Mouse (Mus musculus) testis, postnatal 10 days (tissue): ENCODE measurements around the gene Angptl4.
"Not testable (repeated sequence)": the region's sequence is repeated elsewhere in the genome, so short reads cannot be mapped to it uniquely, and the experiment has no call there.

Experiments
- DNase-seq: peaks from one replicate; pipeline ENCODE4 v3.0.0; 2021; ENCODE audit warnings: low spot score

Angptl4 gene

DNA sequence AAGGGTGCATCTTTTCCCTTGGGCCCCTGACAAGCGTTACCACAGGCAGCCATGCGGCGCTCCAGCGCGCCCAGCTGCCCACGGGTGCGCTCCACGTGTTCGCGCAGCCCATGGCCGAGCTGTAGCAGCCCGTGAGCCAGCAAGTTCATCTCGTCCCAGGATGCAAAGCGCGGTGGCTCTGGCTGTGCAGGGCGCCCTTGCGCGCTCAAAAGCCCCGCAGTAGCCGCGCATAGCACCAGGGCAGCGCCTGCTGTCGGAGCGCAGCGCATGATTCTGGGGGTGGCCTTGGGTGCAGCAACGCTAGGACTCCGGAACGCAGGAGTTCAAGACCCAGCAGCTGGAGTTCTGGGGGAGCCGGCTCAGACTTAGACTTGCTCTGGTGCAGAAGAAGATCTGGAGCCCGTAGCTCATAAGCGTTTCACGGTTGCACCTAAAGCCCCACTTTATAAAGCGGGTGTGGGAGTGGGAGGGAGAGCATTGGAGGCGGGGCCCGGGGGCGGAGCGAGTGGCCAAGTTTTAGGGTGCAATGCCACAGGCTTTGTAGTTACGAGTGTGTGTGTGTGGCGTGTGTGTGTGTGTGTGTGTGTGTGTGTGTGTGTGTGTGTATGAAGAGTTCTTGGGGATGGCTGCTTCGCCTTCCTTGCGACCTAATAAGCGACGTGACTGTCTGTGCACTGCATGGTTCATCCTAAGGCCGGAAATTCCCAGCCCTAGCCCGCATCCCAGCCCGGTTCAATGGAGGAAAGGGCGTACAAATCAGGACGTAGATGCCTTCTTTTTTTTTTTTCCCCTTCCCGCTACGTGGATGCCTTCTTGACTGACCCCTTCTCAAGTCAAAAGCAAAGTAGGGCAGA, at the start of gene Angptl4:
Gene Angptl4, minus strand, starts transcription at position 707 of the 854 bp plus-strand sequence.
- DNase-seq, result peak; percentile 85

DNA sequence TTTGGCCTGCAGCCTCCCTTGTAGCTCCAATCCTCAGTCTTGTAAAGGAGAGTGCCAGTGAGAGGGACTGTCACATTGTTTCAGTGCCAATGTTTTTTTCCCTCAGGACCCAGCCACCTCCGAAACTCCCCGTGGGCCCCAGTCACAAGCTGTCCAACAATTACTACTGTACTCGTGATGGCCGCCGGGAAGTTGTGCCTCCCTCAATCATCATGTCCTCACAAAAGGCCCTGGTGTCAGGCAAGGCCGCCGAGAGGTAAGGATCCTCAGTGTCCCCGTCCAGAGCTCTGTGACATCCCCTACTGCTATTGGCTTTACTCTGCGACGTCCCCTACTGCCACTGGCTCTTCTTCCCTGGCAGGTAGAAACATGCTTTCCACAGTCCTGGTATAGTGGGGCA, 47.9 kb upstream of the Angptl4 start:
- DNase-seq, result no peak

DNA sequence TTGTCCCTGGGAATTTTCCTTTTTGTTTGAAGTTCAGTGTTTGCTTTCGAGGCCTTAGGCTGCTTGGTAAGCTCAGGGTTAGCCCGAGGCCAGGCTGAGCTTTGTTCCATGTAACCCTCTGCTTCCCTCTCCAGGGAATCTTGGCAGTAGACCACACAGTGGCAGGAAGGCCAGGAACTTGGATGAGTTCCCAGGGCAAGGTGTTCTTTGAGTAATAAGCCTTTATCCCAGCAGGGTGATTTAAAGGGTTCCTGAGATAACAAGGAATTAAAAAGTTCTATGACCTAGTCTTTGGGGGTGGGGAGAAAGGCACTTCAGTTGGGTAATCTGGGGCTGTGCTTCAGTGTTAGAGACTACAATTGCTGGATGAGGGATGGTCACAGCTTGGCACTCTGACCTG, 47.3 kb upstream of the Angptl4 start:
- no peak for DNase-seq

- DNase-seq, result peak; percentile 76
Measured at GRCm38 (mm10) chr17:33826850-33827249, 45.2 kb upstream of the Angptl4 start.

- DNase-seq, result no peak
Measured at GRCm38 (mm10) chr17:33825462-33825861, 43.8 kb upstream of the Angptl4 start.

GRCm38 (mm10) chr17:33824997-33825330, 43.3 kb upstream of the Angptl4 start:
- not testable (repeated sequence) for DNase-seq

- peak; percentile 98 for DNase-seq
Measured at GRCm38 (mm10) chr17:33824084-33824996, 42.7 kb upstream of the Angptl4 start, which contains the start of the genes Rps28 and Ndufa7. Gene Rps28, minus strand, starts transcription at chr17:33824562. Gene Ndufa7, plus strand, starts transcription at chr17:33824572.

- DNase-seq, result not testable (repeated sequence)
Measured at GRCm38 (mm10) chr17:33823171-33823570, 41.5 kb upstream of the Angptl4 start.

GRCm38 (mm10) chr17:33822436-33822959, 40.9 kb upstream of the Angptl4 start:
- no peak for DNase-seq

DNA sequence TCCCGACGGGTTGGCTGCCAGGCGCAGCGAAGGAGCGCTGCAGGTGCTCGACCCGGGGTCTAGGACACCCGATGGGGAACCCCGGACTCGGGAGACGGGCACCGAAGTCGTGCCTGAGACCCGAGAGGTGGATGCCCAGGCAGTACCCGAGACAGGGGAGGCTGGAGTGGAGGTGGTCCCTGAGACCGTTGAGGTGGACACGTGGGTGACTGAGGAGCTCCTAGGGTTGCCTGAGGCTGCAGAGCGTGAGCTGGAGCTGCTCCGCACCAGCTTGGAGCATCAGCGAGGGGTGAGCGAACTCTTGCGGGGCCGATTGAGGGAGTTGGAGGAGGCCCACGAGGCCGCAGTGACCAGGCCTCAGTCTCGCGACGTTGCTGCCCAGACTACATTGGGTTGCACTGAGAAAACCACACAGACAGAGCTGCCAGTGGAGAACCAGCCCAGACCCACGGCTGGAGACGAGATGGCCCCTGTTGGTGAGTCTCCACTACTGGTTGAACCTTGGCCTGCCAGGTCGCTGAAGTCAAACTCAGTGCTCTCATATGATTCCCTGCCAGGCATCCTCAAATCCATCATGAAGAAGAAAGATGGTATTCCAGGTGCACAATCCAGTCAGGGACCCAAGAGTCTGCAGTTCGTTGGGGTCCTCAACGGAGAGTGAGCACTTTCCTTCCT, 36.5 kb upstream of the Angptl4 start:
- no peak for DNase-seq

- peak; percentile 89 for DNase-seq
Measured at GRCm38 (mm10) chr17:33817184-33817968, 35.7 kb upstream of the Angptl4 start.

- DNase-seq, result no peak
Measured at GRCm38 (mm10) chr17:33816612-33817011, 35.0 kb upstream of the Angptl4 start.

DNA sequence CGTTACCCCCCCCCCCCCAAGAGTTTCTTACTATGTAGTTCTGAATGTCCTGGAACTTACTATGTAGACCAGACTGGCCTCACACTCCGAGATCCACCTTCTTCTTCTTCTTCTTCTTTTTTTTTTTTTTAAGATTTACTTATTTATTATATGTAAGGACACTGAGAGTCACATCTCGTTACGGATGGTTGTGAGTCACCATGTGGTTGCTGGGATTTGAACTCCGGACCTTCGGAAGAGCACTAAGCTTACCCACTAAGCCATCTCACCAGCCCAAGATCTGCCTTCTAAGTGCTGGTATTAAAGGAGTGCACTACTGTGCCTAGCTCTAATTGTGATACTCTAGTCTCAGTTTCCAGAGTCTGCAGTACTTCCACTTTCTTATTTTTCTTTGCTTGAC, 33.8 kb upstream of the Angptl4 start:
- no peak for DNase-seq

- peak; percentile 67 for DNase-seq
Measured at GRCm38 (mm10) chr17:33812990-33813389, 31.4 kb upstream of the Angptl4 start.

- no peak for DNase-seq
Measured at GRCm38 (mm10) chr17:33812475-33812874, 30.8 kb upstream of the Angptl4 start.

- DNase-seq, result no peak
Measured at GRCm38 (mm10) chr17:33811142-33811516, 29.5 kb upstream of the Angptl4 start.

DNA sequence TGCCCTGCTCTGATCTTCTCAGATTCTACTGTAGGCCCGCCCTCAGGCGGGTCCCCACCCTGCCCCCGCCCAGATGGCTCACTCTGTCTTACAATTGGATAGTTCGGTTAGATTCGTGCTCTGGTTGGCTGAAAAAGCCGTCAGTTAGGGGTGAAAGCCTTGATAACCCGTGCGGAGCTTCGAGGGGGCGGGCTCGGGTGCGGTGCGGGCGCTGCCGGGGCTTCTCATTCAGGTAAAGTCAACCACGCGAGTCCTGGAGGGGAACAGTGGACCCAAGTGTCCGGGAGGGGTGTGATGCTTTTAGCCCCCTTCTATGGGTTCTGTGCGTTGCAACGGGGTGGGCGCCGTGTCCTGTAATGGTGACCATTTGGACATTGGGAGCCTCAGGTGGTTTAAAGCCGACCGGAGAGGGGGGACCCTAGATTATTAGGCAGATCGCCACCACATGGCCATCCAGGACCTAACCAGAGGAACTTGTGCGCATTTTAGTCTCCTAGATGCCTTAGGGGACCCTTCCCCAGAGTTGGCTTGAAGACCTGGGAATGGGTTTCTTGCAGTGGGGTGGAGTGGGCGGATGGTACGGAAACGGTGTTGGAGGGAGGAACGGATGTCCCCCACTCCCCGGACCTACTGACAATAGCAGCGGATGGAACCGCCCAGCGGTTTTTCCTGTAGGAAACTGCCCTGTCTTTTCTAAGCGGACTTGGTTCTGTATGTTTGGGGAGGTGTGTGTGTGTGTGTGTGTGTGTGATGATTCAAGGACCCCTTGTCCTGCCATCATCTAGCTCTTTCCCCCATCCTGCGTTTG, 28.9 kb upstream of the Angptl4 start, which contains the start of gene Kank3:
Gene Kank3, plus strand, starts transcription at position 186 of the 808 bp plus-strand sequence.
- peak; percentile 97 for DNase-seq

GRCm38 (mm10) chr17:33808192-33808591, 26.6 kb upstream of the Angptl4 start:
- DNase-seq, result no peak

DNA sequence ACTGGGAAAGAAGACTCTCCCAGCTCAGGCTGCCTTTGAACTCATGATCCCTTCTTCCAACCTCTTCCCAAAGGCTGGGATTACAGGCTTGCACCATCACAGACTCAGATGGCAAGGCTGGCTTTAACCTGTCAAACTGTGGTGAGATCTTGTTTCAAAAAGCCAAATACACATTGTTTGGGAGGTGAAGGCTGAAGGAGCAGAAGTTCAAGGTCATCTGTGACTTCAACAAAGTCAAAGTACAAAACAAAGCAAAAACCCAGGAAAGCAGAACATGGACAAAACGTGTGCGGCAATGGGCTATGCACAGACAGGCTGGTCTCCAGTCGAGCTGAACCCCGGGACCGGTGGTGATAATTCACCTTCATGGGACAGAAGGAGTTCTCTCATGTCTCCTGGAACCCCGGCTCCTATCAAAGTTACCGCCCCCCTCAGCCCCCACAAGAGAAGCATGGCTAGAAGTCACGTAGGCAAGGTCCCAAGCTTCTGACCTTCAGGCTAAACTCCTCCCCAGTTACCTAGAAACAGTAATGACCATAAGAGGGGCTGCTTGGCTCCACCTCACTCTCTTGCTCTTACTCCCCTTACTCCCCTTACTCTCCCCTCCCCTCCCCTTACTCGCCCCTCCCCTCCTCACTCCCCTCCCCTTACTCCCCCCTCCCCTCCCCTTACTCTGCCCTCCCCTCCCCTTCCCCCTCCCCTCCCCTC, 25.7 kb upstream of the Angptl4 start:
- DNase-seq, result no peak

GRCm38 (mm10) chr17:33804745-33805144, 23.1 kb upstream of the Angptl4 start:
- DNase-seq, result no peak
